ENCODE assay signal across 13 mouse cellular contexts in the genomic region with DNA sequence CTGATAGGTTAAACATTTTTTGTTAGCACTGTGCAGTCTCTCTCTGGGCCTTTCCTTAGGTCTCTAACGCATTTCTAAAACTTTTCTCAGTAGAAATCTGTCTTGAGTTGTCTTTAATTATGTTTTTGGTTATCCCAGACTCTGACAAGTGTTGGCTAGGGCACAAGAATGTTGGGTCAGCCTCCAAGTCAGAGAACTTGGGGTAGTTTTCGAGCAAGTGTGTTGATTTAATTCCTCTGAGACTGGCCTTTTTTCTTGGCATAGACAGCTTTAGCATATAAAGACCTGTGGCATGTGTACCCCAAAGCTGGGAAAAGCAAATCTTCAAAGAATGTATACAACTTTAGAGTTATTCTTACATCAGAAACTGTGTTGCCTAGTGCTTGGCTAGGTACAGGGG.
DNase-seq lines count a peak whose midpoint lies in the region; ATAC-seq and TF ChIP-seq lines count a peak whose summit lies in the region.
"Had no signal": no experiment of that assay in that cellular context is flagged by ENCODE, and none has a peak within 500 bp of the region (broad histone marks: within the 10 kb centered on the region; RNA-seq: fewer than 3 reads in every experiment).

No protein-coding gene starts in this region.

- intact Hi-C loops in gastrocnemius, adult 2 months (cut with DNase I): loop anchor here (5.0 kb wide), 1 partner anchor 66 kb away; no protein-coding TSS in a partner anchor

- peak; percentile 58 for DNase-seq in gastrocnemius, adult 2 months
- DNase-seq in gastrocnemius, postnatal 10 days: no peak
- DNase-seq in testis, postnatal 10 days (ENCODE audit: low spot score): no peak
- DNase-seq in kidney, postnatal 4 days: peak; percentile 27 to 47
- no peak for DNase-seq in layer of hippocampus, adult 11-12 months (ENCODE audit: low spot score)
- DNase-seq: adrenal gland, adult 8-10 months; cerebellum, adult 11 months; forebrain, postnatal 0 days had no signal

- no peaks in the 10 kb centered on the region for H3K36me3 ChIP-seq in testis, adult 2 months (ENCODE audit: control insufficient read depth, insufficient read depth, low read length)
- no peaks in the 10 kb centered on the region for H3K36me3 ChIP-seq in intestine, embryonic 16.5 days (ENCODE audit: control insufficient read depth, insufficient read depth, low read length)
- H3K36me3 ChIP-seq: liver, embryonic 15.5 days; midbrain, embryonic 10.5 days had no signal

- no peaks in the 10 kb centered on the region for H3K9me3 ChIP-seq in intestine, embryonic 16.5 days (ENCODE audit: control insufficient read depth, low read length)
- H3K9me3 ChIP-seq: liver, embryonic 15.5 days; midbrain, embryonic 10.5 days had no signal

- TF ChIP-seq POLR2A in testis, adult 2 months (IDR thresholded peaks at IDR 0.05; ENCODE audit: control insufficient read depth, low read depth, low read length): no peak

- WGBS in intestine, embryonic 16.5 days: 61% methylated on average over 2 of the region's 2 CpGs

- H3K4me2 ChIP-seq in intestine, embryonic 16.5 days (ENCODE audit: low read depth, low read length): no peak overlapping the region
- H3K4me2 ChIP-seq: liver, embryonic 15.5 days had no signal

- no peak for TF ChIP-seq CTCF in gastrocnemius, adult 2 months (IDR thresholded peaks at IDR 0.05)
- TF ChIP-seq CTCF in testis, adult 2 months (IDR thresholded peaks at IDR 0.05; ENCODE audit: control insufficient read depth, insufficient read depth, insufficient replicate concordance, low read depth, low read length): no peak

- H3K4me1 ChIP-seq in testis, adult 2 months (ENCODE audit: control insufficient read depth, insufficient read depth, low read length): no peaks in the 10 kb centered on the region; the same call in 1 of the 2 replicates
- no peaks in the 10 kb centered on the region for H3K4me1 ChIP-seq in intestine, embryonic 16.5 days (ENCODE audit: control insufficient read depth, insufficient read depth, low read length)
- H3K4me1 ChIP-seq: midbrain, embryonic 10.5 days had no signal

- no peaks in the 10 kb centered on the region for H3K27me3 ChIP-seq in testis, adult 2 months (ENCODE audit: control insufficient read depth, insufficient read depth, low read length)
- no peaks in the 10 kb centered on the region for H3K27me3 ChIP-seq in intestine, embryonic 16.5 days (replicated peaks; ENCODE audit: control insufficient read depth, insufficient read depth, low read length)
- H3K27me3 ChIP-seq: liver, embryonic 15.5 days had no signal

- ATAC-seq in frontal cortex, adult (ENCODE audit: low TSS enrichment): no peak
- no peak for ATAC-seq in intestine, embryonic 16.5 days
- ATAC-seq: forebrain, postnatal 0 days had no signal

- H3K4me3 ChIP-seq in gastrocnemius, adult 2 months: no peak overlapping the region
- H3K4me3 ChIP-seq in testis, adult 2 months (ENCODE audit: control insufficient read depth, low read depth, low read length): no peak overlapping the region
- no peak overlapping the region for H3K4me3 ChIP-seq in intestine, embryonic 16.5 days (ENCODE audit: low read length)
- H3K4me3 ChIP-seq: liver, embryonic 15.5 days; midbrain, embryonic 10.5 days had no signal

- H3K9ac ChIP-seq in intestine, embryonic 16.5 days (ENCODE audit: low read depth, low read length): no peak overlapping the region
- H3K9ac ChIP-seq: forebrain, postnatal 0 days; liver, embryonic 15.5 days had no signal

- peak overlapping the region; percentile 73 for H3K27ac ChIP-seq in gastrocnemius, adult 2 months
- H3K27ac ChIP-seq in testis, adult 2 months (ENCODE audit: control insufficient read depth, insufficient read depth, low read depth, low read length): peak overlapping the region; percentile 1; the same call in 1 of the 2 replicates
- H3K27ac ChIP-seq in intestine, embryonic 16.5 days (ENCODE audit: low read length): no peak overlapping the region
- H3K27ac ChIP-seq: liver, embryonic 15.5 days; midbrain, embryonic 10.5 days had no signal

Comparison
In these comparisons a context has a peak if more than half of its experiments do, and no peak if none do; other contexts are left out.
1. DNase-seq: peak in gastrocnemius, adult 2 months (single experiment) and kidney, postnatal 4 days (2 of 2); none in gastrocnemius, postnatal 10 days (single experiment), testis, postnatal 10 days (single experiment) and layer of hippocampus, adult 11-12 months (single experiment).